Mouse (Mus musculus): Measurements from ENCODE around the gene Pdcd7.
"Not testable (repeated sequence)": the region's sequence is repeated elsewhere in the genome, so short reads cannot be mapped to it uniquely, and the experiment has no call there.

Pdcd7 gene

DNA sequence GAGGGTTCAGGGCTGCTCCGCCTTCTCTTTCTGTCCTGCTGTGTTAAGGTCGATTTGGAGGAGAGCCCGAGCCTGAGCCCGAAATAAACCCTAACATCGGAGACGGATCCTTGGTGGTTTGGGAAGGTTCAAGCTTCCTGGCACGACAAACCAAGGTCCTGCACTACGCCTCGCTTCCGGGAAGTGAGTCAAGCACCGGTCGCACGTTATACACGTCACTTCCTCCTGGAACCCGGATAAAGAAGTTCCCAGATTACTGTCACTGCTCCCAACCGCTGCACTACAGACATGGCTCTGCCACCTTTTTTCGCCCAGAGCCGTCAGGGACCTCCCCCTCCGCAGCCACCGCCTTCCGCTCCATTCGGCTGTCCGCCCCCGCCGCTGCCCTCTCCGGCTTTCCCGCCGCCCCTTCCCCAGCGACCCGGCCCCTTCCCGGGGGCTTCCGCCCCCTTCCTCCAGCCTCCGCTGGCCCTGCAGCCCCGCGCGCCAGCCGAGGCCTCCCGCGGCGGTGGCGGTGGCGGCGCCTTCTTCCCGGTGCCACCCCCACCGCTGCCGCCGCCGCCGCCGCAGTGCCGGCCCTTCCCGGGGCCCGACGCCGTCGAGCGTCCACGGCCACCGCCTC is at the start of gene Pdcd7:
Gene Pdcd7 (plus strand): TSS at position 251 of the 622 bp plus-strand sequence.
- peak; percentile 92 for DNase-seq

DNA sequence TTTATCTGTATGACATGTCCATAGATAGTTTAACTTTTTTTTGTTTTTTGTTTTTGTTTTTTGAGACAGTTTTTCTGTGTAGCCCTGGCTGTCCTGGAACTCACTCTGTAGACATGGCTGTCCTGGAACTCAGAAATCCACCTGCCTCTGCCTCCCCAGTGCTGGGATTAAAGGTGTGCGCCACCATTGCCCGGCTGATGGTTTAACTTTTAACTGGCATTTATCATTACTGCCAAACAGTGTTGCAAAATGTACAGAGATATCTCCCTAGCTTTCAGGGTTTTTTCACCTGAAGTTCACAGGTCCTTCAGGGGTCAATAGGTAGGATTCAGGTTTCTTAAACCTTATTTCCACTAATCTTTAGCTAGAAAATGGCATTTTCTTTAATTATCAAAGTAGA is 48.8 kb upstream of the Pdcd7 start:
- DNase-seq, result no peak

DNA sequence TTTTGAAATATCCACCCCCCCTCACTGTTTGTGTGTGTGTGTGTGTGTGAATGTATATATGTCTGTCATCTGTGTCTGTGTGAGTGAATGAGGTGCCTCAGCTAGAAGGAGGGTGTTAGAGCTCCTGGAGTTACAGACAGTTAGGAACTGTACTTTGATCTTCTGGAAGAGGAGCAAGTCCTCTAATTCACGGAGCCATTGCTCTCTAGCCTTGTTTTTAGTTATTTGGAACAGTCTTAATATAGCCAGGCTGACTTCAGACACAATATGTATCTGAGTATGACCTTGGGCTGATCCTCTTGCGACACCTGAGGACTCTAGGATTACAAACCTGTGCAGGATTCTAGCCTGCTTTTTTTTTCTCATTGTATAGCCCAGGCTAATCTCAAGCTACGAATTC is 47.1 kb upstream of the Pdcd7 start:
- DNase-seq, result no peak

DNA sequence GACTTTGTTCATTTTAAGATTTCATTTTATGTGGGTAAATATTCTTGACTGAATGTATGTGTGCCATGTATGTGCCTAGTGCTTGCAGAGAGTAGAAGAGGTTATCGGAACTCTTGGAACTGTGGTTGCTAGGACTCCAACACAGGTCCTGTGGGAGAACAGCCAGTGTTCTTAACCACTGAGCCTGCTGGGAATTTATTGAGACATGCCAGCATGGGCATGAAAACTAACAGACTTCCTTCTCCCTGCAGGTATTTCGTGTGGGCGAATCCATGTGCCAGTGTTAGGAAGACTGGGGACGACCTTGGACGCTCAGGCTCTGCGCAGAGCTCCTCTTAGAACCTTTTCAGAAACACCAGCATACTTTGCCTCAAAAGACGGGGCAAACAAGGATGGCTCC is 46.3 kb upstream of the Pdcd7 start:
- no peak for DNase-seq

DNA sequence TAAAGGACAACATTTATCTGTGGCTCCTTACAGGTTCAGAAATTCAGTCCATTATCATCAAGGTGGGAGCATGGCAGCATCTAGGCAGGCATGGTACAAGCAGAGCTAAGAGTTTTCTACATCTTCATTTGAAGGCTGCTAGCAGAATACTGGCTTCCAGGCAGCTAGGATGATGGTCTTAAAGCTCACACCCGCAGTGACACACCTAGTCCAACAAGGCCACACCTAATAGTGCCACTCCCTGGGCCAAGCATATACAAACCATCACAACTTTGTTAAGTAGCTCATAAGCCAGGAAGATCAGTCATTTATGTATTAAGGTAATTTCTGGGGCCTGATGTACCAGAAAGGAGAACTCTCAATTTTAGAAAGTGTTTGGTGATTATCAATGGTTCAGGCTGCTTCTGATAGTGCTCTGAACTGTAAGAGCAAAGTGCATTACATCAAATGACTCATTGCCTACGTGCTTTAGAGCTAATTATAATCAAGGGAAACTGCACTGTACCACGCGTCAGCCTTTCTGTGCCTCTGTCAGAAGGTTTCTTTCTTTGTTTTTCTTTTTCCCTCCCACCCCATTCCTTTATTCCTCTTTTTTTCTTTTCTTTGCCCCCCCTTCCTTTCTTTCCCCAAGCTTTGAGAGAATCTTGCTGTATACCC is 43.4 kb upstream of the Pdcd7 start:
- no peak for DNase-seq

DNA sequence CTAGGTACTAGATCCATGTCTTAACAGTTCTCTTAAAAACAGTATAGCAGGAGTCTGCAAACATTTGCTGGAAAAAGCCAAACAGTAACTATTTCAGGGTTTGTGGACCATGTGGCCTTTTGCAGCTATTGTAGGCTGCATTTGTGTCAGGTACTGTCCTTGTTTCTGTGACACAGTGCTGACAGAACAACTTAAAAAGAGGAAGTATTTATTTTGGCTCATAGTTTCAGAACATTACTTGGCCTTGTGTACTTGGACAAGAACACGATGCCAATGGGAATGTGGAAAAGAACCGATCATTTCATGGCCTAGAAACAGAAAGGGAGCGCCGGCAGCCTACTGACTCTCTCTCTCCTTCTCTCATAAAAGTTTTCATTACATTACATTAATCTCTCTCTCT is 42.3 kb upstream of the Pdcd7 start:
- no peak for DNase-seq

DNA sequence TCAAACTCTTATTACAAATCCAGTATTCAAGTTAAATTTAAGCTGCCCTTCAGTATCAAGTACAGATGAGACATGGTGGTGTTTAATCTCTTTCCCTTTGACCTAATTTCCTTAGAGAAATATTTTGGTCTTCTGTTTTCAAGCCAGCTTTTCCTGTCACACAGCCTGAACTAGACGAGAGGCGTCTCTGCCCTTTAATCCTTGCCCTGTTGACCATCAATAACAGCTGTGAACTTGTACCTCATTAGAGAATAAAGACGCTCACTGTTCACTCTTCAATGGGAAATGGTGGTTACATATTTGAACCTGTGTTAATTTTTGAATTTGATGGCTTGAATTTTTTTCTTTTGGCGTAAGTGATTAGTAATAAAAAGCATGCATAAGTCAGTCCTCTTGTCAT is 41.6 kb upstream of the Pdcd7 start:
- no peak for DNase-seq

DNA sequence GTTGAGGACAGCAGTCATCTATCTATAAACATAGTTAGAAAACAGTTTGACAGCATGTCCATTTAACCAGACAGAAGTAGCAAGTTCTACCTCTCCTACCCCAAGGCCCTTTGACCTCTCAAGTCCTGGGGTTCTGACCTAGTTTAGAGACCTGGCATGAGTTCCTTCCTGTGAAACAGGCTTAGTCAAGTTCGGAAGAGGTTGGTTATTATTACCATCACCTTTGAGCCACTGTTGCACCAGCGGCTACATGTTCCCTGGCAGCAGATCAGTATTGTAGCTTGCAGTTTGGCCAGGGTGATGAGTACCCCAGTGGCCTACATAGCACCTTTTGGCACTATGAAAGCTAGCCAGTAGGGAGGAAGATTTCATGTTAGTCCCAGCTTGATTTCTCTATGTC is 39.2 kb upstream of the Pdcd7 start:
- no peak for DNase-seq

DNA sequence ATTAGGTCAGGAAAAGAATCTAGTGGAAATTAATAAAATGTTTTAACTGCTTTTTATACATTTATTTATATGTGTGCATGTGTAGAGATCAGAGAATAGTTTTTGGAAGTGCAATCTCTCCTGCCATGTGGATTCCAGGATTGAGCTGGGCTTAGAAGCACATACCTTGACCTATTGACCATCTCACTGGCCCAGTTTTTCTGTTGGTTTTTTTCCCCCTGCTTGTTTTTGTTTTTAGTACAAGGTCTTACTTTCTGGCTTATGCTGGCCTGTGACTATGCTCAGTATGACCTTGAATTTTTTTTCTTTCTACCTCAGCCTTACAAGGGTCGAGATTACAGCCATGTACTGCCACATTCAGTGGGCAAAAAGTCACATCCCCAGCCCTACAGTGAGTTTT is 37.9 kb upstream of the Pdcd7 start:
- no peak for DNase-seq

DNA sequence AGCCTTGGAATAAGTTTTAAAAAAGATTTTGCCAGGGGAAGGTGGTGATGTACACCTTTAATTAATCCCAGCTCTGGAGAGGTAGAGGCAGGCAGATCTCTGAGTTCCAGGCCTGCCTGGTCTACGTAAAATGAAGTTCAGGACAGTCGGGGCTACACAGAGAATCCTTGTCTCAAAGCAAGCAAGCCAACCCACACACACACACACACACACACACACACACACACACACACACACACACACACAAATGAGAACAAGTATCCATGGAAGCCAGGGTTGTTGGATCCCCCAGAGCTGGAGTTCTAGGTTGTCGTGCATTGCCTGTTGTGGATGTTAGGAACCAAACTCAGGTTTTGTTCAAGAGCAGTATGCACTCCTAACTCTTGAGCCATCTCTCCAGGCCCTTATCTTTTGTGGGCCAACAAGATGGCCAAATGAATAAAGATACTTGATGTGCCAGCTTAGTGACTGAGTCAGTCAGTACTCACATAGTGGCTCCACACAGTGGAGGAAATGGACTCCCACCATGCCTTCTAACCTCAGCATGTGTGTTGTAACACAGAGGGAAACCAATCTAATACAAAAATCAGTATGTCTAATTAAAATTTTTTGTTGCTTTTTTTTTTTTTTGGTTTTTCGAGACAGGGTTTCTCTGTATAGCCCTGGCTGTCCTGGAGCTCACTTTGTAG is 33.1 kb upstream of the Pdcd7 start:
- no peak for DNase-seq

DNA sequence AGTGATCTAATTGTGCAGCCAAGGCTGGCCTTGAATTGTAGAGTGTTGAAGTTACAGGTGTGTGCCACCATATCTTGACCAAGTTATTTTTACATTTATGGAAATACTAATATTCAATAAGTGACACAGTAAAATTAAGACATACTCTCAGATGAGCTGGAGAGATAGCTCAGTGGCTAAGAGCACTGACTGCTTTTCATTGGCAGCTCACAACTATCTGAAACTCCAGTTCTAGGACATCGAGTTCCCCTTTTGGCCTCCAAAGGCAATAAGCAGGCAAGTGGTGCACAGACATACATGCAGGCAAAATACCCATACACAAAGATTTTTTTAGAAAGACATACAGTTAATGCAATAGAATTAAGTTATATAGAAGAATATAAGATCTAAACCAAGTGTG is 32.1 kb upstream of the Pdcd7 start:
- no peak for DNase-seq

DNA sequence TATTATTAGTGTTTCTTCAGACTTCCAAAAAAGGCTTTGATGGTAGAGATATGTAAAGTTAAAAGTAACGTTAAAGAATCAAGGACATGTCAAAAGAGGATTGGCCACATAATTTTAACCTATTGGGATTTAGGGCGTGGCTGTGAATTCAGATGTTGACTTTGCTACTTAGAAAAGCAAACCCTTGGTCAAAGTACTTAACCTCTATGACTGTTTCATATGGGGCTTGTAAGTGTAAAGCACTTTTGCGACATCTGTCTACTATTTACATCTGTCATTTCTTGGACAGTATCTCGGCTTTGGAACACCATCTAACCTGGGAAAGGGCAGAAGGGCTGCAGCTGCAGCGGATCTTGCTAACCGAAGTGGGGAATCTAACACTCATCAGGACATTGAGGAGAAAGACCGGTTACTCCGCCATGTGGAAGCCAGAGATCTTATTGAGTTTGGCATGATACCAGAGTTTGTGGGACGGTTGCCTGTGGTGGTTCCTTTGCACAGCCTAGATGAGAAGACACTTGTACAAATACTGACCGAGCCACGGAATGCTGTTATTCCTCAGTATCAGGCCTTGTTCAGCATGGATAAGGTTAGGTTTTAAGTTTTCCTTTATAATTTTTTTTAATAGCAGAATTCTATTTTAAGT is 23.5 kb upstream of the Pdcd7 start:
- DNase-seq, result no peak

DNA sequence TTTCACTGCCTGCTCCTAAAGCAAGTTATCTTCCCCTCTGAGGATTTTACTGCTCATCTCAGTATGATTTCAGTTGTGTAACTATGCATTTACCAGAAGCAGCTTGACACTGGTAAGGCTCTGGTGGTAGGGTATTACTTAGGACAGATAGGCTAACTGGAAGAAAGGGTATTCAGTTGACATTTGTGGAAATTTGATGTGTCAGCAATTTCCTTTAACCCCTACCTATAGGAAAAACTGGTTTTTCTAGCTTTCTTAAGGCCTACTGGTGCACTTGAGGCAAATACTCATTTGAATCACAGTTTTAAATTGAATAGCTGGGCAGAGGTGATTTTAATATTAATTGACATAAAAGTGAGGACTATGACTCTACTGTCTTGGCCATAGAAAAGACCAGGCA is 19.9 kb upstream of the Pdcd7 start:
- DNase-seq, result no peak

DNA sequence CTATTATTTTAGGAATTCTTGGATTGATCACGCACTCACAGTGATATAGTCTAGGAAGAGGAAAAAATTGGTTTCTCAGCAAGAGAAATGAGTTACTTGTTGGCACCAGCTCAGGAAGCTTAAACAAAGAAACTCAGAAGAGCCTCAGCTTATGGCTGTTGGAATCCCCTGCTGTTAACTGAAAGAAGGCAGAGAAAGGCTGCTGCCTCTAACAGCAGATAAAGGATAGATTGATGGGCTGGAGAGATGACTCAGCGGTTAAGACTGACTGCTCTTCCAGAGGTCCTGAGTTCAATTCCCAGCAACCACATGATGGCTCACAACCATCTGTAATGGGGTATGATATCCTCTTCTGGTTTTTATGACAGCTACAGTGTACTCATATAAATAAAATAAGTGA is 18.5 kb upstream of the Pdcd7 start:
- DNase-seq, result no peak

DNA sequence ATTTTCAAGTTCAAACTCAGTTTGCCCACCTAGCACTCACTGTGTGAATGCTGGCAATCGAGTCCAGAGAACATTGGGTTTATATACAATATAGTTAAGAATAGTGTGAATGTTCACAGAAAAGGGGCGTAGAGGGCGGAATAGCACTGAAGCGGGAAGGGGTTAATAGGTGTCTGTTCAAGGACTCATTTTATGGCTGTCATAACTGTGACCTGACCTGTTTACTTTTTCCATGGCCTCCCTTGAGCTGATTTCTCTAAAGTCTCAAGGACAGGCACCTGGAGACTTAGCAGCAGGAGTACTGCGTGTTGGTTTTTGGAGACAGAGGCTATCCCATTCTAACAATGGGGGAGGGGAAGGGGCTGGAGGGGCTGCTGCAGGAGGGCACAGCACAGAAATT is 11.9 kb upstream of the Pdcd7 start:
- no peak for DNase-seq

DNA sequence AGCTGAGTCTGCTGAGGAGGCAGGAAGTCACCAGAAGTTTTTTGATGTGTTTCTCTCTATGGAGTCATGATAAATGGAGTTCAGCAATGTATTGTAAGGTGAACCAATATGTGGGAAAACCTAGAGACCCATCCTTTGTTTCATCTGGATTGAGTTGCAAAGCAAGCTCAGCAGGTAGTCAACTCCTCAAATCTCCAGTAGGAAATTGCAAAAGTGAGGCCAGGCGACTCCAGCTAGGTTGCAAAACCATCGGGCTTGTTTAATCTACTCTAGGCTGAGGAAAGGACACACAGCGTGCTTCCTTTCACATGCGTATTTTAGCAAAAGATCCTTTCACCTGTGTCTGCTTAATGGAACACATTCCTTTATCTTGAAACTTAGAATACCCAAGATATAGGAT is 6.8 kb upstream of the Pdcd7 start:
- no peak for DNase-seq

DNA sequence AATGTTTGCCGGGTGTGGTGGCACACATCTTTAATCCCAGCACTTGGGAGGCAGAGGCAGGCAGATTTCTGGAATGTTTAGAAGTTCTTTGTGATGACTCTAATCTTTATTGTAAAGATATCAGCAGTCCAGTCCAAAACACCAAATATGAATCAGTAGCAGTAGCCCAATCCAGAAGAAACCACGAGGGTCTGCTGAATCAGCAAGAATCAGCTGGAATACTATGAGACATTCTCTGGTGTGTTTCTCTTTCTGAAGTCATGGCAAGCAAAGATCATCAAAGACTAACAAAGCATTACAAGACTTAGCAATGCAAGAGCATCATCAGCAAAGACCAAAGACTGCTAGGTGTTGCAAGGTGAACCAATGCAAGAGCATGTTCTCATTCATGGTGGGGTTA is 5.5 kb upstream of the Pdcd7 start:
- DNase-seq, result no peak

DNA sequence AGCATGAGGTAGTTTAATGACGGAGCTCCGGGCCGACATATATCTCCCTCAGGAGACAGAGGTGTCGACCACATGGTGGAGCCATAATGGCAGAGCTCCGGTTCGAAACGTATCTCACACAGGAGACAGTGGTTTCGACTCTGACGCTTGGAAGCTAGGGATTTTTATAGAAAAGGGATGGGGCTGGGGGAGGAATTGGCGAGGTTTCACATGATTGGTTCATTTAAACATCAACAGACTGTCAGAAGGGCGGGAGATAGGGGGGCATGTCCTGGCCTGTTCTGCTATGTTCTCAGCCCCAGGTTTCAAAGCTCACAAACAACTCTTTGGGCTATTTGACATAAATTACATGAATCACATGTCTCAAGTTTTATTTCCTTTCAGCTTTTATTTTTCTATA is 465 bp upstream of the Pdcd7 start:
- DNase-seq, result not testable (repeated sequence)

DNA sequence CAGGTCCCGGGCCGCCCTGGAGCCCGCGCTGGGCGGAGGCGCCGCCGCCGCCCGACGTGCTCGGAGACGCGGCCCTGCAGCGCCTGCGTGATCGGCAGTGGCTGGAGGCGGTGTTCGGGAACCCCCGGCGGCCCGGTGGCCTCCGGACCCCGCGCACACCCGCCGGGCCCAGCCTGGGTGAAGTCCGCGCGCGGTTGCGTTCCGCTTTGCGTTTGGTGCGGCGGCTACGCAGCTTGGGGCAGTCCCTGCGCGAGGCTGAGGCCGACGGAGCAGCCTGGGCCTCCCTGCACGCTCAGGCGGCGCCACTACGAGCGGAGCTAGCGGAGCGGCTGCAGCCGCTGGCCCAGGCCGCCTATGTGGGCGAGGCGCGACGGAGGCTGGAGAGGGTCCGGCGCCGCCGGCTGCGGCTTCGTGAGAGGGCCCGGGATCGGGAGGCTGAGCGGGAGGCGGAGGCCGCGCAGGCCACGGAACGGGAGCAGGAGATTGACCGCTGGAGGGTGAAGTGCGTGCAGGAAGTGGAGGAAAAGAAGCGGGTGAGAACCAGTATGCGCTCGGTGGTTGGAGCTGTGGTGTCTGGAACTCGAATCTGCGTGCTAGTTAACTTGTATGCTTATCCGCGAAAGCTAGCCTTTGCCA is 690 bp downstream of the Pdcd7 start:
- peak; percentile 67 for DNase-seq

DNA sequence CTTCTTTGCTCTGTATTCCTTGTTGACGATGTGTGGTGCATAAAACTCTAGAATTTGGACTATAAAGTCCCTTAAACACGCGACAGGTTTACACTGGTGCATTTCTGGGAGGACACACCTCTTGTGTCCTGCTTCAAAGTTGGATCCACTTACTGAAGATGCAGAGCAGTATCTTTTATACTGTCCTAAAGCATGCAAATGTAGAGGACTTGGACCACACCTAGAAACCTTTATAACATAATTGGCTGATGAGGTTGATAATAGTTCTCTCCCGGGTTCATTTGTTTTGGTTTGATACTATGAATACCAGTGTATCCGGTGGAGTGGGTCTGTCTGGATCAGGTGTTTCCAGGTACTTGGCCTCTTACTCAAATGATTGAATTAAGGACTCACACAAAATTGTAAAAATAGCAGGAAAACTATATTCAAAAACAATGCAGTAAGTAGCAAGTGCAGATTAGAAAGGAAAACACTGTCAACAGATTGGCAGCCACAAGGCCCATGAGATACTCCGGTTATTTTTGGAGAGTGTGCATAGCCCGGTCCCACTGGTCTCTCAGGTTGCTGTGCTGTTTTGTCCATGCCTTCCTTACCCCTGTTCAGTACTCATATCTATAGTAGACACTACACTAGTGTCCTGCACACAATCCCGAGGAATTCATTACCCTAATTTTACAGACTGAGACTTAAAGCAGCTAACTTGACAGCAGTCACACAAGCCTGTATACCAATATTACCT is 1.4 kb downstream of the Pdcd7 start:
- DNase-seq, result no peak

DNA sequence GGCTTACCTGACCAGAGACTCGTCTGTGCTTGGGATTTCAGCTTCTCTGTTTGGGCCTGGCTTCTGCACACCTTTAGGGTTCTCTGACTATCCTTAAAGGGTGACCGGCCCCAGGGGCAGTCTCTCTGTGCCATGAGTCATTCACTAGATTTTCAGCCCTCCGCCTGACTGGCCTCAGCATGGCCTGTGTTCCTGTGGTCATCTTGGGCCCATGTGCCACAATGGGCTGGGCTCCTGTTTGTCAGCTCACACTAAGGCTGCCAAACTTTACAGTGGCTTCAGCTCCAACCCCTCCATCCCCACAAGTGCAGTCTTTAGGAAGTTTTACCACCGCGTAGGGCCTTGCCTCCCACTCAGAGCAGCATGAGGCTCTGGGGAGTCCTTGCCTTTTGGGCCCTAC is 7.3 kb downstream of the Pdcd7 start:
- DNase-seq, result no peak

DNA sequence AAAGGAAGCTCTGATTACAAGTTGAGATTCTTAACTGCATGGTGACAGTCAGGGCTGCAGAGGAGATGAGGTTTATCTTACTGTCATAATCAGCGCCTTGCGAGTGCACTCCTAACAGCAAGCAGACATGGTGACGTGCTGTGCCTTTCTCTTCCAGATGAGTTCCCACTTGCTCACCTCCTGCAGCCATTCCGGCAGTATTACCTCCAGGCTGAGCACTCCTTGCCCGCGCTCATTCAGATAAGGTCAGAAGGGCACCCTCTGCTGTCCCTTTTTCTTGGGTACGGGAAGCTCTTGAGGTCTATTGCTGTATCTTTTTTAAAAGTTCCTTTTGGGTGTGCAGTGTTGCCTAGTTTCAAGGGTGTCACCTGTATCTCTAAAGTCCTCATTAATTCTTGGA is 10.7 kb downstream of the Pdcd7 start:
- DNase-seq, result no peak

DNA sequence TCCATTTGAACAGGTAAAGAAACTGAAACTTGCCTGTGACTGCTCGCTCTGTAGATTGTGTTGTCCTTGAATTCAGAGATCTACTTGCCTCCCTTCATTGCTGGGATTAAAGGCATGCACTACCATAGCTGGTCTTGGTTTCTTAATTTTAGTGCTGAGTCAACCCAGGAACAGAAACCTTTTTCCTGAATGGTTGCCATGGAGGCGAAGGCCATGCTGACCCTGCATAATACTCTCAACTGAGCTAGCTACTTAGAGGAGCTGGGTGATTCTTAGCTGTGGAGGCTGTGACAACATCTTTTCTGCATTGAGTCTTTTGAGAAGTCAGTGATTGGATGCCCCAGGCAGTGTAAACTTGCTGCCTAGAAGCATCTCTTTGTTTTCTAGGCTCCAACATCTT is 11.1 kb downstream of the Pdcd7 start:
- no peak for DNase-seq

Measured in thymus, postnatal 4 days (tissue).